Mouse (Mus musculus): ENCODE results near the gene Klhdc4.

Klhdc4 gene

GRCm38 (mm10) chr8:121808032-121808431 lies 21.3 kb downstream of the Klhdc4 start:
- DNase-seq (ENCODE audit: low spot score in 2 of 2), result no peak

GRCm38 (mm10) chr8:121806126-121806525 lies 23.2 kb downstream of the Klhdc4 start:
- no peak for DNase-seq (ENCODE audit: low spot score in 2 of 2)

DNA sequence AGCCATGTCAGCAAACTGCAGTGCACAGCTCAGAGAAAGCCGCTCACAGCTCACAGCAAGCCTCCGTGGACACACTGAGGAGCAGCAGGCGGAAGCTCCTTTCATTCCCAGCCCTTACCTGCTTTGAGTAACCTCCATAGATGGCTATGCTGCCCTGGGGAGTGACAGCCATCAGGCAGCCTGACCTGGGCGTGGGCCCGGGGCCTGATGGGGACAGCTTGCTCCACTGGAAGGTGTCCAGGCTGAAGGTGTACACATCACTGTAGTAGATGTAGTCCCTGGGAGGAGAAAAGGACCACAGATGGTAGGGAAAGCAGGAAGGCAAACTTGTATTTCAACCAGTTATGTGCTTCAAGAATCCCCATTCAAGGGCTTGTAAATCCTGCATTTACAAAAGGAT lies 24.5 kb downstream of the Klhdc4 start:
- DNase-seq (ENCODE audit: low spot score in 2 of 2), result no peak

DNA sequence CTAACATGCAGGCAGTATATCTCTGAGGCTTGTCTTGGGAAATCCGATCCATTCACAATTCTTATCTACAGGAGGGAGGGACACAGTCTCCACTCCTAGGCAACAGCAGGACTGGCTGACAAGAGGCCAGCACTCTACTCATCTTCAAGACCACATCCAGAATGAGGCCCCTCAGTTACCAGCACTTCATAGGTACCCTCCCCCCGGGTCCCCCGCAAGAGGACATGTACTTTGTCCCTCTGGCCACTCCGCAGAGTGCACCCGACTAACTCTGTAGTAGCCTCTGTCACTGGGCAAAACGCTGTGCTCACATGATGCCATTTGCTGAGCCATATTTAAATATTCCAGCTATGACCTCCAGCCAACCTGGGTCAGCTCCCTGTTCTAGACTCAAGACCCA lies 31.0 kb downstream of the Klhdc4 start:
- DNase-seq (ENCODE audit: low spot score in 2 of 2), result no peak

DNA sequence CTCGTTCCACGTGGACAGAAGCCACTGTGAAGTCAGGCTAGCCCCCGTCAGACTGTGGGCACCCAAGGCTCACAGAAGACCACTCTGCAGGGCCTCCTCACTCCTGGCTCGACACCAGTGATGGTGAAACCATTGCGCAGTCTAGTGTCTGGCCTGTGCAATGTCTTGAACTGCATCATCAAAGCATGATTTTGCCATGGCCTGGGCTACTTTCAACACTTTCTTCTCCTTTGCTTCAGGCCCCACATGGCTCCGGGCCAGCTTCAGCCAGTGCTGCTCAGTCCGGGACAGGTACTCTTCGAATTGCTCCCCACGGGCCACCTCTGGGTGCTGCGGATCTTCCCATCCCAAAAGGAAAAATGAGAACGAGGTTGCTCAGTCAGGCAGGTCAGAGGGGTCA lies 33.0 kb downstream of the Klhdc4 start:
- no peak for DNase-seq (ENCODE audit: low spot score in 2 of 2)

DNA sequence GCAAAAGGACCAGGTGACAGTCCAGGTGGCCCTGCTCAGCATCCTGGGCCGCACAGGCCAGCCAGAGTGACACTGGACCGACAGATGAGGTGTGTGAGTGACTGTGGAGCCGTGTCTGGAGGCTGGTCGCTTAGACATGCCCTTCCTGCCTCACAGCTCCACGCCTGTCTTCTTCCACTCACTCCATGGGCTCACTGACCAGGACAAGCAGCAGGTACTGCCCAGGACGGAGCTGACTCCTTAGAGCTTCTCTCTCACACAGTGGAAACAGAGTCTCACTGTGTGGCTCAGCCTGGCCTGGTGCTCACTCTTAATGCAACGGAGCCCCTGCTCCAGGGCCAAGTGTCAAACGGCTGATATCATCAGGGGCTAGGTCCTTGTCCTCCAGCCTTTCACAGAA lies 33.9 kb downstream of the Klhdc4 start:
- no peak for DNase-seq (ENCODE audit: low spot score in 2 of 2)

DNA sequence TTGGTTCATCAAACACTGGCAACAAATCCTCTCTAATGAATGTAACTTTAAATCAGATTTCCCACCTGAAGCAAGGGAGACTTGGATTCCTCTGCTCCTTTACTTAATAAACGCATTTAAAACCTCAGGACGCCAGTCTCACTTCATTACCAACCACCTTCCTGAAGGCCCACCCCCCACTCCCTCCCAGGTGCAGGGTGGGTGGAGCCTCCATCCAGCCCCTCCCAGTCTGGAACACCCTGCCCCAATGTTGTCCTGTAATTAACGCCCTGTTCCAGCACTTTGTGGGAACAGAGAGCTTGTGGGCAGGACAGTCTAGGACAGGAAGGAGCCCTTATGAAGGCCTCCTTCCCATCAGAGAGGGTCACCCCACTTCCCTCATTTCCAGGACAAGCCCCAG lies 35.2 kb downstream of the Klhdc4 start:
- DNase-seq (ENCODE audit: low spot score in 2 of 2), result no peak

GRCm38 (mm10) chr8:121792627-121793026 lies 36.7 kb downstream of the Klhdc4 start:
- no peak for DNase-seq (ENCODE audit: low spot score in 2 of 2)

DNA sequence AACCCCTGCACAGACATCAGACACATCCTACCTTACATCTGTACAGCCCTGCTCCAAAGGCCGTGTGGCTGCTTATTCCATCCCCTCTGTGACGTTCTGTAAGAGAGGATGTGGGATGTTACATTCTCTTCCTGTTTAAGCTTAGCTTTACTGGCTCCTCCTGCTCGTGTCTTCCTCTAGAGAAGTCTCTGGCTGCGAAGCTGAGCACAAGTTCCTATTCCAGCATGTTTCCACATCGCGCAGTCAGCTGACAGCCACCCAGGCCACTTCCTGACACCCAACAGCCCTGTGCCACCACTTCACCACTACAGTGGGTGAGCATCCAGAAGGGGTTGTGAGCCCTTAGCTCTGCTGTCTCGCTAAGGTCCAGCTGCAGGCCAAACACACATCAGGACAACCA lies 37.2 kb downstream of the Klhdc4 start:
- DNase-seq (ENCODE audit: low spot score in 2 of 2), result no peak

DNA sequence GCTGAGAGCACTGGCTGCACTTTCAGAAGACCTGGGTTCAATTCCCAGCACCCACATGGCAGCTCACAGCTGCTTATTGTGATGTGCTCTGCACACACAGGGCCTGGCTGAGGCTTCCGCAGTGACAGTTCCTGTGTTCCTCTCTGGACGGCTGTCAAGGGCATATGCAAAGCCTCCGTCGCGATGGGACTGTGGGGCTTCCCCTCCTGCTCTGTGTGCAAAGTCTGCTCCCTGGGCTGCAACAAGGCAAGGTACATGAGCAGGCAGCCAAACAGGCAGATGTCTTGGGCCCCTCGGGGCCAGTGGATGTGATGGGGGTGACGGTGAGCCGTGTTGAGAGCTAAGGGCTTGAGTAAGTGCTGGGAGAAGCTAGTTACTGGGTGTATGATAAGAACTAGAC lies 40.6 kb downstream of the Klhdc4 start:
- no peak for DNase-seq (ENCODE audit: low spot score in 2 of 2)

GRCm38 (mm10) chr8:121786542-121786941 lies 42.8 kb downstream of the Klhdc4 start:
- DNase-seq (ENCODE audit: low spot score in 2 of 2), result peak in 1 of 2 experiments; percentile 46

GRCm38 (mm10) chr8:121782493-121782892 lies 46.9 kb downstream of the Klhdc4 start:
- DNase-seq (ENCODE audit: low spot score in 2 of 2), result no peak

- no peak for DNase-seq (ENCODE audit: low spot score in 2 of 2)
These were observed 55.5 kb downstream of the Klhdc4 start for GRCm38 (mm10) chr8:121773876-121774275.

DNA sequence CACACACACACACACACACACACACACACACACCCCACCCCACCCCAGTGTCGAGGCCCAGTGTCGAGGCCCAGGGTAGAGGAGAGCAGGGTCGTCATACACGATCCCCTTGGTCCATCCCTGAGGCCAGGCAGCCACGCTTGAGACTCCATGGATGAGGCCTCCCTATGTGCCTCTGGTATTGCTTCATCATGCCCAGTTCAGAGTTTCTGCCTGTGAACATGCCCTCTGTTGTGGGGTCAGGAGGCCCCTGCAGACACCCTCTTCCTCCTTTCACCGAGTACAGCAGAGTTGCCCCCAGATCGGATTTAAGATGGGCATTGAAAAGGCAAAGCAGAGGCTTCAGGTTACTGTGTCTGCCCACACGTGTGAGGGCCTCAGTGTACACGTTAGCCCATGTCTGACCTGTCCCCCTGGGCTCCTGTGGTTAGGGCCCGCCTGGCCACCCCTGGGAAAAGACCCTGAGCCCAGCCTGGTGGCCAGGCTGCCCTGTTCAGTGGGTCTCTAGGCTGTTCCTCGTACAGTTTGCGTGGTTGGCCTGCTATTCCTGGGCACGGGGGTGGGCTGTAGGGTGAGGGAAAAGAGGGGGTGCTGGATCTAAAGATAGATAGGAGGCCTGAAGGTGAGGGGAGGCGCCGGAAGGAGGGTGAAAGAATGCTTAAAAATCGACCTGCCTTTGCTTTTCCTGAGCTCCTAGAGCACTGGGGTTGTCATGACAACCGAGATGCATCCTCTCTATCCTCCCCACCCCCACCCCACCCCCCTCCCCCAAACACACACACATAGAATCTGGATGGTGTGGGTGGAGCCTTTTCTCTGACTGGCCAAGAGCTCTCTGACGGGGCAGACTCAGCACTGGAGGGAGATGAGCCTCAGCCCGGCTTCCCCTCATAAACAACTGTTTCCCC lies 58.3 kb downstream of the Klhdc4 start:
- peak; percentile 37 to 57 for DNase-seq (ENCODE audit: low spot score in 2 of 2)

GRCm38 (mm10) chr8:121769621-121770020 lies 59.7 kb downstream of the Klhdc4 start:
- no peak for DNase-seq (ENCODE audit: low spot score in 2 of 2)

DNA sequence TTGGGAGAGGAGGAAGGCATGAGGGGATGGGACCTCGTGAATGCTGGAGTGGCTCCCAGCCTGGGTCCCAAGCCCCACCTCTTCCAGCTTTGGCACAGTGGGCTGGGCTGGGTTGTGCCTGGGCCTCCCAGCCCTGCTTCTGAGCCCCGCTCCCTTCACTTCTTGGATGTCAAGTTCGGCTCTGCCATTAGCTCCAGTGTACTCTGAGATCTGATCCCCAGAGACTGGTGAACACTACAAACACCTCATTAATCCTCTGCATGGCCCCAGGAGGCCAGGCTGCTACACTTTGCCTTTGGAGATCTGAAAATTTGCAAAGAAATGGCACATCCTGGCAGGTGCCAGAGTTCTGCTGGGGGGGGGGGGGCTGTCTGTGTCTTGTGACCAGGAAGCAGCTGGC lies 60.3 kb downstream of the Klhdc4 start:
- no peak for DNase-seq (ENCODE audit: low spot score in 2 of 2)

DNA sequence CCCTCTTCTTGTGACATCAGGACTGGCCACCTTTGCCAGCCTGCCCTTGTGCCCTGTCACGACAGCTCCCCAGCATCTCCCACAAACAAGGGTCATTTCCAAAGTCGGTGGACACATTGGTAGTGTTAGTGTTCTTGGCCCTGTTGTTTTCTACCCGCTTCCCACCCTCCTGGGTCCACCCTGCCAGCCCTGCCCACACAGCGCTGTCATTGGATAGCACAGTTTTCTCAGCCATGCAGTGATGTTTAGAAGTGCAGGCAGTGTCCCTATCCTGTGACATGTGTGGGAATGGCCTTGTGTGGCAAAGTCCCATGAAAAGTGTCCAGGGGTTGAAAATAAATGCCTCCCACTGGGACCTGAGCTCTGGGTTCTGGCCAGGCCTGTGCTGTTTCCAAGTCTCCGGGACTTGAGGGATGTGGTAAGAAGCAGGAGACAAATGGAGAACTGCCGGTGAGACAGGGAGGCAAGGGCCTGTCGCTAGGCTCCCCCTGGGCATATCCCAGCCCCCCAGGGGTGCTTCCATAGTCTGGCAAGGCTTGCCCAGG lies 63.7 kb downstream of the Klhdc4 start:
- DNase-seq (ENCODE audit: low spot score in 2 of 2), result no peak

GRCm38 (mm10) chr8:121763700-121764013 lies 65.7 kb downstream of the Klhdc4 start:
- DNase-seq (ENCODE audit: low spot score in 2 of 2), result no peak

DNA sequence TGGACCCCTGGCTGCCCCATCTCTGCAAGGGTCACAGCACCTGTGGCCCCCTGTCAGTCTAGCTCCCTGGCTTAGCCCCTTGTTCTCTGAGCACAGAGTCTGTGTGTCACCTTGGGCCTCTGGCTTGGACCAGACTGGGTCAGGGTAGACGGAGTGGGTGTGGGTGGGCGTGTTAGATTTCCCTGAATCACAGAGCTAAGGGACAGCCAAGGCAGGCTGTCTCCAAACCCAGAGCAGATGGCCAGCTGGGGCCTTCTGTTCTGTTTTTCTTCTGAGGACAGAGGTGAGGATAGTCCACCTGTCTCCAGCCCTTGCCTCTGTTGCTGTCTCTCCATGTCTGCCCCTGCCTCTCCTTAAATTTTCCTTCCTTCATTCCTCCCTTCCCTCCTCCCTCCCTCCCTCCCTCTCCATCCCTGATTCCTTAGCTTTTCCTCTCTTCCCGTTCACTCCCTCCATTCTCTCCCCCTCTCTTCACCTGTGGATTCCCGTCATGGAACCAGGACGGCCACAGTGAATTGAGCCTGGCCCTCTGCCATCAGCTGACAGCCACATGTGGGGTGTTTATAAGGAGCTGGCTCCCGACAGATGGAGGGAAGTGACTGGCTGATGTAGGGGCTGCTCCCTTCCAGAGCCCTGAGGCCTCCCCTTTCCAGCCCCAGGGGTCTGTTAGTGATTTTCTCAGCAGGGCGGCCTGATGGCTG lies 66.2 kb downstream of the Klhdc4 start:
- no peak for DNase-seq (ENCODE audit: low spot score in 2 of 2)

DNA sequence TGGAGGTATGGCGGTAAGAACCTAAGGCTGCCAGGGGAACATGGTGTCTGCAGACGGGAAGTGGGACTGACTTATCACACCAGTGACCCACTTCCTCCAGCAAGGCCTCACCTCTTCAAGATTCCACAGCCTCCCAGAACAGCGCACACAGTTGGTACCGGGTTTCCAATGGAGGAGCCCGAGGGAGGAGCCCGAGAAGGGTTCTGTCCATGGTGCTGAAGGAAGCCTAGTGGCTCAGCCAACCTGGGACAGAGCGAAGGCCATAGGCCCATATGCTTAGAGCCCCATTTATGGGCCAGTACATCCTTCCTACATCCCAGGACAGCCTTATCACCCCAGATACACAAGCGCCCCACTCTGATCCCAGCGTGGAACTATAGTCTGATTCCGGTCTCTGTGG lies 67.9 kb downstream of the Klhdc4 start:
- no peak for DNase-seq (ENCODE audit: low spot score in 2 of 2)

- DNase-seq (ENCODE audit: low spot score in 2 of 2), result no peak
These were observed 68.9 kb downstream of the Klhdc4 start for GRCm38 (mm10) chr8:121760484-121760883.

DNA sequence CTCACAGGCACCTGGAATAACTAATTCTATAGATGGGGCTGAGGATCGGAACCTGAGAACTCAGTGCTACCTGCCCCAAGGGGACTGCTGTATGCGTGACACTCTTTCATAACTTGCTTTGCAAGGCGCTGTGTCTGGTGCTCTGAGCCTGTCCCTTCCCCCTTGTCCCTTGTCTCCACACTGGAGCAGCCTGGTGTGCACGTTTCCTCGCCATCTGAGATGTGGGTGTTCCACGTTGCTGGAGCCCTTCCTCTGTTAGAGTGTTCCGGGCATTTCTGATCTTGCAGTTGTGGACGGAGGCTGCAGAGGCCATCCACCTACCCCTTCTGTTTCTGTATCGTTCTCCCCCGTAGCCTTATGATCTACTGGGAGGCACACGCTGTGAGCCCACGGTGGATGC lies 70.9 kb downstream of the Klhdc4 start:
- no peak for DNase-seq (ENCODE audit: low spot score in 2 of 2)

GRCm38 (mm10) chr8:121751407-121751806 lies 78.0 kb downstream of the Klhdc4 start:
- peak; percentile 57 to 70 for DNase-seq (ENCODE audit: low spot score in 2 of 2)
